Mouse (Mus musculus) macrophage (primary cell): ENCODE data around the gene Cbx4. TPM values are rescaled to one million over a fixed set of nuclear protein-coding genes. Genes with fewer than 3 reads are reported as not detected.

ENCODE experiments used
- H3K27ac ChIP-seq: fragments of 350-480 bp; formaldehyde crosslinking; 2 replicates; pipeline ENCODE4 v1.9.0; 2021
- H3K36me3 ChIP-seq: fragments of 350-480 bp; formaldehyde crosslinking; 2 replicates; pipeline ENCODE4 v1.9.0; 2021; ENCODE audit errors: inconsistent target
- H3K4me3 ChIP-seq: fragments of 350-480 bp; formaldehyde crosslinking; 2 replicates; pipeline ENCODE4 v1.9.0; 2021; ENCODE audit errors: inconsistent target
- H3K79me2 ChIP-seq: fragments of 350-480 bp; formaldehyde crosslinking; 2 replicates; pipeline ENCODE4 v1.9.0; 2021; ENCODE audit errors: inconsistent target
- WGBS: methylation state at CpG from one replicate; pipeline ENCODE4 v1.1.7; 2026; ENCODE audit warnings: inconsistent platforms; ENCODE audit not compliant: missing documents; 5-methylcytosine and 5-hydroxymethylcytosine counted together
- polyA plus RNA-seq: library from polyadenylated mRNA; stranded (reverse); fragments of 250-400 nt; gene quantifications from 3 replicates; pipeline ENCODE4 v1.2.4, GENCODE M21; 2018; ENCODE audit warnings: inconsistent platforms

Gene Cbx4
- polyA plus RNA-seq, 1 experiment from 2014 or later = 14.3 TPM

DNA sequence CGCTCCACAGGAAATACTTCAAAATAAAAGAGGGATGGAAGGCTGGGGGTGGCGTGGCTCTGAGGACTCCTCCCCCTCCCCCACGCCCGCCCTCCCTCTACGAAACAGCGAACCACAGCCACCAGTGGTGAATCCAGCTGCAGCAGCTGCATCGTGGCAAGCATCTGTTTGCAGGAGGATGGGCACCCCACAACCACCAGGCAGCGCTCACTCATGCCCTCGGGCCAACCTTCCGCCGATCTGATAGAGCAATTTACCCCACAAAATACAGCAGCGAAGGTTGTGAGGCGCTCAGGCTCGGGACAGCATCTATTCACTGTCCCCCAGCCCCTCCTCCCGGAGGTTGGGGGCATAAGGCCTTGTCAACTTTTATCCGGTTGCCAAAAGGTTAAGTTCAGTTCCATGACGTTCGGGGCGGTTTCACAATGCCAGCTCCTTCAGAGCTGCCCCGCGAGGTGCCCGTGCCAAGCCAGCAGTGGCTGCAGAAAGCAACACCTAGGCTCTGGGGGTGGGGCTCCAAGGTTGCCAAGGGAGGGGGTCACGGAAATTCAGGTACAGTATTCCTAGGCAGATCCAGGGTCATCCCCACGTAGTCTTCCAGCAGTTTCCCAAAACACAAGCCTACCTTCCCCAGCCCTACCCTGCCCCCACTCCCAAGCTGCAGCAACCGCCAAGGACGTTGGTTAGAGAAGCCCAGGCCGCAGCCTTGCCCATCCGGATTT is 2.1 kb downstream of the Cbx4 start:
- peaks cover 16% of the 10 kb centered on the region; the same call in 1 of the 2 replicates for H3K36me3 ChIP-seq
- peaks cover 26% of the 10 kb centered on the region; the same call in 1 of the 2 replicates for H3K79me2 ChIP-seq
- peak overlapping the region; percentile 81 for H3K27ac ChIP-seq
- WGBS = 8% methylated on average over 24 of the region's 28 CpGs
- peak overlapping the region; percentile 62 for H3K4me3 ChIP-seq

DNA sequence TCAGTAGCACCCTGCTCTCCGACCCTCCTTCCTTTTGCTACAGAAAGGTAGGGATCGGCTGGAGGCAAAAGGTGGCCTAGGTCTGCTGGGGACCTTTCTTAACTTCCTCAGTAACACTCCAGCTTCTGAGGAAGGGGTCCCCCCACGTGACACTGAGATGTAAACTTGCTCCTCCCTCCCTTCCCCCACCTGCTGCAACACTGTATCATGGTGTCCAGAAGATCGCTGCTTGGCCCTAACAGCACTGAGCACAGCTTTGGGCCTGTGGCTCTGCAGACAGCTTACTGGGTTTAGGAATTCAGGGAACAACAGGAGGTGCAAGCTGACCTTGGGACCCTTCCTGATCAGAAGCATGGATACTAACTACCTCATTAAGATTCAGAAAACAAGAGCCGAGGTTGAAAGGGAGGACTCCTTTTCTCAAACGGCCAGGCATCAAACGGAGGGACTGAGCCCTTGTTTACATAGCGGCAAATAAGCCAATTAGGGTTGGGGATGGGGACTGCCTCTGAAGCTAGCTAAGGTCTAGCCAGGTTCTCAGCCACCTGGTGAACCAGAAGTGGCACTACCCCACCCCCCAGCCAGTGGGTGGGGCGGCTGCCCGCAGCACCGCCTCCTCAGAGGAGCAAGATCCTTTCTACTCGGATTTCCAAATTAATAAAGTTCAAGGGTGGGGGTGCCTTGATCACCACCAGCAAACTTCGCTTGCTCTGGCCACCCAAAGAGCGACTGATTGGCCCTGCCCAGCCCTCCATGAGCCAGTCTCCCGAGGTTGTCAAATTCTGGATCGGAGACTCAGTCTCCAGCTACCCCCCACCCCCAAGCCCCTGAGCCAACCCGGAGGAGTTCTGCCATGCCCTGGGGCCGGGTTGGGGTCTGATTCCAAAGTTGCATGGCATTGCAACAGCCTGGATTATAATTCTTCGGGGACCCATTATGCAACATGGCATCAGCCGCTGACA is 3.1 kb downstream of the Cbx4 start:
- WGBS = 66% methylated on average over 20 of the region's 20 CpGs
- Histone ChIP-seq H3K79me2 (peaks cover 26% of the 10 kb centered on the region; the same call in 1 of the 2 replicates), H3K27ac (no peak overlapping the region), H3K36me3 (peaks cover 16% of the 10 kb centered on the region; the same call in 1 of the 2 replicates), H3K4me3 (no peak overlapping the region)

DNA sequence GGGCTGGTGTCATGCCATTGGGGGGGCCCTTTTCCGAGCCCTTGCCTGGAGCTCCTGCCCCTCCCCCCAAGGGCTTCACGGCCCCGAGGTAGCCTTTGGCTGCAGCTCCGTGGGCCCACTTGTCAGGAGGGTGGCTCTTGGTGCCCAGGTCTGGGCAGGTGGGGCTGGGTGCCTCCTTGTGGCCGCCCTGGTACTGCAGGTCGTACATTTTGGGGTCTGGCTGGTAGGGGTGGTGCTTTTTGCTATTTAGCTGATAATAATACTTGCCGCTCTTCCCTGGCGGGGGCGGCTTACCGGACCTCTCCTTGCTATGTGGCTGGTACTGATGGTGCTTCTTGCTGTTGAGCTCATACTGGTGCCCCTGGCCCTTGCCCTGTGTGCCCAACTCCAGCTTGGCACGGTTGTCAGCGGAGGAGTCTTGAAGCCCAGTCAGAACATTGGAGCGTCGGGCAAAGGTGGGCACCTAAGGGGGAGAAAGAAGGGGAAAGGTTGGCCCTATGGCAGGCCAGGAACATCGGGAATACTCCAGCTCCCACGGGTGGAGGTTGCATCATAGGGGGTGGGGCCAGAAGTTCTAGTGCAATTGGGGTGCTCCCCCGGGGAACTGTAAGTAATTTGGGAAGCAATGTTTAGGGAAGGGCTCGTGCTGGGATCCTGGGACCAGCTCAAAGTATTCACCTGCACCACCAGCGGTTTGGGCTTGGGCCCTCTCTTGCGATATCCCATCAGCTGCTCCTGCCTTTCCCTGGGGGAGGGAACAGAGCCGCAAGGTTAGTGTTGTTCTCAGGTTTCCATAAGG is 4.0 kb downstream of the Cbx4 start:
- WGBS = 76% methylated on average over 20 of the region's 21 CpGs
- peaks cover 16% of the 10 kb centered on the region; the same call in 1 of the 2 replicates for H3K36me3 ChIP-seq

DNA sequence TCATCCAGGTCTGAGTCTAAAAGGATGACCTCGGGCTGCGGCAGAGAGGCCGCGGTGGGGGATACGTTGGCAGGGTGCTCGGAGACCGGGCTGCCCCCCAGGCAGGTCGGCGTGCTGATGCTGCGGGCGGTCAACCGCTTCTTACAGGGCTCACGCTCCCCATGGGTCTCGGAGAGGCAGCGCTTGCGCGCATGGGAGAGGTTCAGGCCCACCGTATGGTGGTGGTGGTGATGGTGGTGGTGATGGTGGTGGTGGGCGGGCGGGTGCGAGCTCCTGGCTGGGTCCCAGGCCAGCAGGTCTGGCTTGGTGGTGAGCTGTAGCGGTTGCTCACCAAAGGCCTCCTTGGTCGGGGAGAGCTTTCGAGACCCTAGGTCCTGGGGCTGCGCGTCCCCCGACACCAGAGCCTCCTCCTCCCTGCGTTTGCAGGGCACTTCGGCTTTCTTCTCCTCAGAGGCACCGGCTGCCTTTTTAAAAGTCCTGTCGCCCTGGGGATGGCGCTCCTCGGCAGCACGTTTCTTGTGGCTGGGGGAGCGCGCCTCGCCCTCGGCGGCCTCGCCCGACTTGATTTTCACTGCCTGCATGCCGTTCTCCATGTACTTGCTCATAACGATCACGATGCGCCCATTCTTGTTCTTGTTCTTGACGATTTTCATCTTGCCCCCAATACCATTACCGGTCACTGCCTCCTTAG is 4.7 kb downstream of the Cbx4 start:
- H3K36me3 ChIP-seq = peaks cover 16% of the 10 kb centered on the region; the same call in 1 of the 2 replicates

More for the DNA sequence above, 4.0 kb downstream of the Cbx4 start:
- no peak overlapping the region for H3K4me3 ChIP-seq
- peaks cover 26% of the 10 kb centered on the region; the same call in 1 of the 2 replicates for H3K79me2 ChIP-seq
- H3K27ac ChIP-seq = no peak overlapping the region

DNA sequence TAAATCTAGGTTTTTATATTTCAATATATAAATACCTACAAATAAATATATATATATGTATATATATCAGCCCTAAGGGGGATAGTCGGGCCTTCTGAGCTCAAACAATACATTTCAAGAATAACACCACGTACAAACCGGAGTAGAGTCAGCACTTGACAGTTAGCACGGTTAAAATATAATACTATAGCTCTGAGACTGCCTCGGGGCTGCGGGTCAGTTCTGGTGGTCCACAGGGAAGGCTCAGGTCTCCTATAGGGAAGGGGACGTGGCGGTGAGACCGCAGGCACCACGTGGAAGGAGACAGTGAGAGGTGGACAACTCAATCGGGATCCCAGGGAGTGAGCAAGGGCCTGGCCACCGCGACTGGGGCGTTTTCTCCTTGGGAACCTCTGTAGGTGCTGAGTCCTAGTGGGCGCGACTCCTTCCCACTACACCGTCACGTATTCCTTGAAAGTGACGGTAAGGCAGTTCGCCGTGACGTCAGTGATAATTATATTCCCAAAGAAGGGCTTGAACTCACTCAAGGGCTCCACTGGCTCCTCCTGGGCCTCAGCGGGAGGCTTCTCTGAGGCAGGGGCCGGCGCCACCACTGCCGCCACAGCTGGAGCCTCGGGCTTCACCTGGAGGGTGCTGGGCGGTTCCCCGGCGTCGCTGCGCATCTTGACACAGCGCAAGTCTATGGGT is 5.4 kb downstream of the Cbx4 start:
- H3K79me2 ChIP-seq = peaks cover 26% of the 10 kb centered on the region; the same call in 1 of the 2 replicates
- 96% methylated on average over 33 of the region's 33 CpGs for WGBS
- no peak overlapping the region for H3K4me3 ChIP-seq
- peaks cover 16% of the 10 kb centered on the region; the same call in 1 of the 2 replicates for H3K36me3 ChIP-seq
- no peak overlapping the region for H3K27ac ChIP-seq

More for the DNA sequence above, 4.7 kb downstream of the Cbx4 start:
- Histone ChIP-seq H3K27ac (no peak overlapping the region), H3K79me2 (peaks cover 26% of the 10 kb centered on the region; the same call in 1 of the 2 replicates), H3K4me3 (no peak overlapping the region)
- WGBS = 95% methylated on average over 29 of the region's 47 CpGs

DNA sequence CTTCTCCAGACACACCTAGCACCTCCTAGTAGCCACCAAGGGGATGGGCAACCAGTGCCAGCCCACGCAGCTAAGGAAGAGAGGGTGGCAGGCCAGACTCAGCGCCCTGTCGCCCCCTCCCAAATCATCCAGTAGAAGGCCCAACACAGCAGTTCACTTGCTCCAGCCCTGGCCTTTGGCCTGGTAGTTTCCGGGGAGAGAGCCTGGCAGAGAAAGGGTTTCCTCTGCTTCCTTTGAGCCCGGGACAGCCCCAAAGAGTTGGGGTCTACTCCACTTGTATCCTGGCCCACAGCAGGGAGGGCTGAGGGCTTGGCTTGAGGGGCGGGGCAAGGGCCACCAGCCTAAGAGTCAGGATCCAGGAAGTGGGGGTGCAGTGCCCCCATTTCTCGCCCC is 6.6 kb downstream of the Cbx4 start:
- Histone ChIP-seq H3K27ac (no peak overlapping the region), H3K4me3 (no peak overlapping the region), H3K36me3 (peaks cover 16% of the 10 kb centered on the region; the same call in 1 of the 2 replicates), H3K79me2 (peaks cover 19% of the 10 kb centered on the region; the same call in 1 of the 2 replicates)
- WGBS = 87% methylated on average over 7 of the region's 7 CpGs

DNA sequence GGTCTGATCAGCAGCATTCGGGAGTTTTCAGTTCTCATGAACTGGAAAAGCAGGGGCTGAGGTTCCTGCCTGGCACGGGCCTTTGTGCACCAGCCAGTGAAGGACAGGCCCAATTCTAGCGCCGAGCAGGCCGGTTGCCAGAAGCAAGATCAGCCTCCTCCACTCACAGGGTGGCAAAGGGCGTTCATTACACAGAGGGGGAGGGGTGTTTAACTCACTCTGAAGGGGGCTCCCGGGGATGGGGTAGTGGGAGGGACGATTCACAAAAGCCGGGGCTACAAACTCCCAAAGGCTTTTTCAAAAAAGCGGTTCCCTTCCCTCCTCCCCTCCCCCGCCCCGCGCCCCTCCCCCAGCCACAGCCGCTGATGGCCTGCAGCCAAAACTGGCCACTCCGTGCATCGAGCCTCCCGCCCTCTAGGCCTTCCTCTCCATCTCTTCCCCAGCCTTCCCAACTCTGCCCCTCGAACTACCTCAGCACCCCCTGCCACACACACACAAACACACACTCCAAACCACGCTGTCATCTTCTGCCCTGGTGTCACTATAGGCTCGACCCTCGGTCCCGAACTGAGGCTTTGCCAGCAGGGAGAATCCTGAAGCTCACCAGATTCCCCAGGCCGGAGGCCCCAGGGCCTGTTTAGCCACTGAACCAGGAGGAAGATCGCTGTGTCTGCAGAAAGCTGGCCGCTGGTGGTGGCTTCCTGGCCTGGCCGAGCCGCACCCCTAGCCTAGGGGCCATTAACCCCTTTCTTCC is 7.2 kb downstream of the Cbx4 start:
- H3K4me3 ChIP-seq = no peak overlapping the region
- H3K79me2 ChIP-seq = peaks cover 13% of the 10 kb centered on the region; the same call in 1 of the 2 replicates
- 75% methylated on average over 18 of the region's 27 CpGs for WGBS
- H3K27ac ChIP-seq = no peak overlapping the region
- H3K36me3 ChIP-seq = peaks cover 16% of the 10 kb centered on the region; the same call in 1 of the 2 replicates

DNA sequence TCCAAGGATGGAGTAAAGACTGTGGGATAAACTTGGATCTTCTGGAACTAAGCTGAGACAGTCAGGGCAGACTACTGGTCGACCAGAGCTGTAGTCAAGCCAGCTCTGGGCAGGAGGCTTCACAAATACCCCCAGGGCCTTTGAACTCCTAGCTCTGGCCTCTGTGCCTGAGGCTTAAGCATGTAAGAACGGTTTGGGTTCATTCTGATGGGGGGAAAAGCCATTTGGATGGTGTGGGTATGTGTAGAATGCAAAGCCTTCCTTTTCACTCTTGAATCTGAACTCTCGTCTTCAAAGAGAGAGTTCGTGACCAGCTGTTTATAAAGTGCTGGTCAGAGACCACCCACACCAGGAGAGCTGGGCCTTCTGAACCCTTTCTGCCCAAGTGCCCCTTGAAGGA is 8.3 kb downstream of the Cbx4 start:
- H3K27ac ChIP-seq = no peak overlapping the region
- 90% methylated on average over 4 of the region's 4 CpGs for WGBS
- no peak overlapping the region for H3K4me3 ChIP-seq
- H3K79me2 ChIP-seq = peaks cover 3% of the 10 kb centered on the region; the same call in 1 of the 2 replicates
- peaks cover 16% of the 10 kb centered on the region; the same call in 1 of the 2 replicates for H3K36me3 ChIP-seq

DNA sequence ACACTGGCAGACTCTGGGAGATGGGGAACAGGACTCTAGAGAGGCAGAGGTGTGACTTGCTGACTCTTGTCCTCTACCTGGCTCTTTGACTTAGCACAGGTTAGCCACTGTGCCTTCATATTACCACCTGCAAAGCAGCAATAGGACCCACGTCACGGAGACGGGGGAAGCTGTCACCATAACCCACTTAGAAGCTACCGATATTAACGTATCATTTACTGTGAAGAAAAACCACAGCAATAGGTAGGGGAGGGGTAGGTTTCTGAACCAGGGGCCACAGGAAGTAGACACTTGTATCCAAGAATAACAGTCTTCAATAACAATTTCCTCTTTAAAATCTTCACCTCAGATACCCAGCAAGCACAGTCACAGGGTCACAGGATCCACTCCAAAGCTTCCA is 10.2 kb downstream of the Cbx4 start:
- Histone ChIP-seq H3K36me3 (peaks cover 16% of the 10 kb centered on the region; the same call in 1 of the 2 replicates), H3K79me2 (no peaks in the 10 kb centered on the region; the same call in 1 of the 2 replicates), H3K27ac (no peak overlapping the region), H3K4me3 (no peak overlapping the region)
- 27% methylated on average over 5 of the region's 5 CpGs for WGBS

DNA sequence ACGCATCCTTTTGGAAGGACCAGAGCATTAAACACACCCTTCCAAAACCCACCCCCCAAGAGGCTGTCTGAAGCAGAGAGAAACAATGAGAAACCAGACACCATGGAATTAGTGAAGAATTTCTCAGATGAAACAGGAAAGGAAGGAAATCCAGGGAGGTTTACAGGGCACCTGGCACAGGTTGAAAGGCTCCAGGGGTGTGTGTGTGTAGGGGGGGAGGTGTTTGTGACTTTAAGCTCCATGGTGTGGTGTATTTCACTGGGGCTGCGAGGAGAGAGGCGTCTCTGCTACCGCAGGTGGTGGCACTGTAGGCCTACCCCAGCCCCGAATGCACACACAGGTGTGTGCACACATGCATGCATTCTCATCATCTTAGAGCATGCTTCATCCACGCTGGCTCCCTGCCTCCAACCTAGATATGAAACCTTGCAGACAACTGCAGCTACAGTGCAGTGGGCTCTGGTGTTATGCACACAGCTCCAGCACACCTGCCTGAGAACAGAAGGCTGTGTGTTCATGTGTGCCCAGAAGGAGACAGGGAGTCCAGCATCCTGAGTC is 12.1 kb downstream of the Cbx4 start:
- 92% methylated on average over 6 of the region's 6 CpGs for WGBS
- Histone ChIP-seq H3K27ac (no peak overlapping the region), H3K4me3 (no peak overlapping the region), H3K79me2 (no peaks in the 10 kb centered on the region), H3K36me3 (no peaks in the 10 kb centered on the region)

DNA sequence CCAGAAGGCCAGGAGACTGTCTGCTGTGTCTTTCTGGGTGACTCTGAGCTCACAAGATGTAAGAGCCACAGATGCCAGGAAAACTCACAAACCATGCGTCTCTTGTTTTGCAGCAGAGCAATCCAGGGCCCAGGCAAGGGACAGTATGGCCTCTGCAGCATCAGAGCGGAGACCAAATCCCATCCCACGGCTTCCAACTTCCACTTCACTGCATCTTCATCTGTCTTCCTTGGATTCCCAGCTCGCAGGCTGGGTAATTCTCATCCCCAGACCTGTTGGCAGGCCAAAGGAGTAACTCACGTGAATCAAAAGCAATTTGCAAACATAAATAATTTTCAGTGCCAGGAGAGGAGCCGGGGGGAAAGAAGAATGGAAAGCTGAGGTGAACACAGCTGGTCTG is 13.0 kb downstream of the Cbx4 start:
- Histone ChIP-seq H3K27ac (no peak overlapping the region), H3K36me3 (no peaks in the 10 kb centered on the region), H3K79me2 (no peaks in the 10 kb centered on the region), H3K4me3 (no peak overlapping the region)
- WGBS = 91% methylated on average over 6 of the region's 6 CpGs

DNA sequence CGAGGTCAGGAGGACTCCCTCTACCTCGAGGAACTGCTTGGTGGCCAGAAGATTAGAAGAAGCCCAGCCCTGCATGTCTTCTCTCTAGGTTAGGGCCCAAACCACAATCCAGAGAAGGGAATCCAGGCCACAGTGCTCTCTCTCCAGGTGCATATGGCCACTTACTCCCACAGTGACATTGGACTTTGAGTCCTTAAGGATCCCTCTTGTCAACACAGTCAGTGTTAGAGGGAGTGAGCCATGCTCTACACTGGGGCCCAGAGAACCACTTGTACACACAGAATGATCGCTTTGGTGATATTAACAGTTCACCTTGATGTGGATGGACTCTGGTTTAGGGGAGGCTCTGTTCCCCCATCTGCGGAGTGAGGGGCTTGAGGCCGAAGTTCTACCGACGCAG is 13.8 kb downstream of the Cbx4 start:
- H3K36me3 ChIP-seq = no peaks in the 10 kb centered on the region
- WGBS = 77% methylated on average over 7 of the region's 7 CpGs
- no peaks in the 10 kb centered on the region for H3K79me2 ChIP-seq
- no peak overlapping the region for H3K27ac ChIP-seq
- no peak overlapping the region for H3K4me3 ChIP-seq
